Mouse (Mus musculus) lung, postnatal 14 days (tissue): ENCODE data around the gene Kcnq4.

Experiments used
- DNase-seq: peaks from one replicate; pipeline ENCODE4 v3.0.0; 2021

Kcnq4 gene

GRCm38 (mm10) chr4:120721574-120721973 is 26.8 kb downstream of the Kcnq4 start:
- DNase-seq = no peak

GRCm38 (mm10) chr4:120719152-120719551 is 29.3 kb downstream of the Kcnq4 start:
- DNase-seq = no peak

GRCm38 (mm10) chr4:120717591-120717990 is 30.8 kb downstream of the Kcnq4 start:
- no peak for DNase-seq

- DNase-seq = no peak
Measured at GRCm38 (mm10) chr4:120716765-120717164, 31.6 kb downstream of the Kcnq4 start.

- peak; percentile 60 for DNase-seq
Measured at GRCm38 (mm10) chr4:120716141-120716571, 32.3 kb downstream of the Kcnq4 start.

GRCm38 (mm10) chr4:120713856-120714497 is 34.4 kb downstream of the Kcnq4 start:
- DNase-seq = no peak

- DNase-seq = no peak
Measured at GRCm38 (mm10) chr4:120713021-120713420, 35.4 kb downstream of the Kcnq4 start.

- DNase-seq = no peak
Measured at GRCm38 (mm10) chr4:120712236-120712635, 36.2 kb downstream of the Kcnq4 start.

GRCm38 (mm10) chr4:120702511-120702910 is 45.9 kb downstream of the Kcnq4 start:
- DNase-seq = no peak

- no peak for DNase-seq
Measured at GRCm38 (mm10) chr4:120702056-120702455, 46.4 kb downstream of the Kcnq4 start.

- no peak for DNase-seq
Measured at GRCm38 (mm10) chr4:120701180-120701579, 47.2 kb downstream of the Kcnq4 start.

GRCm38 (mm10) chr4:120697799-120698484 is 50.5 kb downstream of the Kcnq4 start:
- DNase-seq = no peak

- DNase-seq = no peak
Measured at GRCm38 (mm10) chr4:120697353-120697752, 51.1 kb downstream of the Kcnq4 start.

GRCm38 (mm10) chr4:120692717-120693116 is 55.7 kb downstream of the Kcnq4 start:
- peak; percentile 70 for DNase-seq

GRCm38 (mm10) chr4:120689317-120689716 is 59.1 kb downstream of the Kcnq4 start:
- no peak for DNase-seq

- no peak for DNase-seq
Measured at GRCm38 (mm10) chr4:120687282-120687681, 61.1 kb downstream of the Kcnq4 start.

- no peak for DNase-seq
Measured at GRCm38 (mm10) chr4:120683278-120683997, 65.0 kb downstream of the Kcnq4 start.

GRCm38 (mm10) chr4:120682168-120682567 is 66.2 kb downstream of the Kcnq4 start:
- peak; percentile 62 for DNase-seq

- DNase-seq = peak; percentile 48
Measured at GRCm38 (mm10) chr4:120680953-120681352, 67.5 kb downstream of the Kcnq4 start.

- DNase-seq = no peak
Measured at GRCm38 (mm10) chr4:120675640-120676039, 72.8 kb downstream of the Kcnq4 start.

- DNase-seq = no peak
Measured at GRCm38 (mm10) chr4:120674775-120675451, 73.5 kb downstream of the Kcnq4 start.

GRCm38 (mm10) chr4:120673606-120674005 is 74.8 kb downstream of the Kcnq4 start:
- no peak for DNase-seq

- DNase-seq = no peak
Measured at GRCm38 (mm10) chr4:120671046-120671445, 77.4 kb downstream of the Kcnq4 start.
